Mouse (Mus musculus): ENCODE data around the gene Snd1. TPM values are rescaled to one million over a fixed set of nuclear protein-coding genes. Genes with fewer than 3 reads are reported as not detected.

The Snd1 gene
- total RNA-seq, 2 experiments from 2014 or later: 115 to 117 TPM

DNA sequence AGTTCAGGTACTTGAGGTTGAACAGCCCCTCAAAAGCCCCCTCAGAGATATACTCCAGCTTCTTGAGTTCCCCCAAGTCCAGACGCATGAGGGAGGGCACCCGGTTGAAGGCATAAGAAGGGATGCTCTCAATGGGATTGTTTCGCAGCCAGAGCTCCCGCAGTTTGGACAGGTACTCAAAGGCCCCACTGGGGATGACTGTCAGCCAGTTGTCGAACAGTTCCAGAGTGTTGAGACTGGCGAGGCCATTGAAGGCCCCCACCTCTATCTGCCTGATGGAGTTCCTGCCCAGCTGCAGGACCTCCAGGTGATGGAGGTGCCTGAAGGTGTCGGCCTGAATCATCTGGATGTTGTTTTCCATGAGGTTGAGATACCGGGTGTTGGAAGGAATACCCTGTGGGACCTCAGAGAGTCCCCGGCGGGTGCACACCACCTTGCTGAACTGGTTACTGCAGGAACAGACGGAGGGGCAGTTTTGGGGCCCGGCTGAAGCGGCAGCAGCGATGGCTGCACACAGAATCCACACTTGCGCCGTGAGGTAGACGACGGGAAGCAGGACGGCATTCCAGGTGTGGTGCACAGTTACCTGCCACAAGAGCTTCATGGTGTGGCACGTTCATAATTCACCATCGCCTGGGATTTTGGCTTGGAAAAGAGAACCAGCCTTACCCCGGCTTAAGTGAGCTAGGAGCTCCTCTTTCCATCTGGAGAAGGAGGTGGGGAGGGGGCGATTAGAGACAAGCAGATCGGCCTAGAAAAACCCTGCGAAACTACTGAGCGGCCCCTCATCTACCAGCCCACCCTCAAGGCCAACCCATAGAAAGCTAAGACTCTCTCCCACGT is 356.3 kb downstream of the Snd1 start, which contains the start of gene Lrrc4:
Gene Lrrc4, minus strand, starts transcription at position 737 of the 843 bp plus-strand sequence.
- no peak for DNase-seq (ENCODE audit: low spot score in 2 of 2)

DNA sequence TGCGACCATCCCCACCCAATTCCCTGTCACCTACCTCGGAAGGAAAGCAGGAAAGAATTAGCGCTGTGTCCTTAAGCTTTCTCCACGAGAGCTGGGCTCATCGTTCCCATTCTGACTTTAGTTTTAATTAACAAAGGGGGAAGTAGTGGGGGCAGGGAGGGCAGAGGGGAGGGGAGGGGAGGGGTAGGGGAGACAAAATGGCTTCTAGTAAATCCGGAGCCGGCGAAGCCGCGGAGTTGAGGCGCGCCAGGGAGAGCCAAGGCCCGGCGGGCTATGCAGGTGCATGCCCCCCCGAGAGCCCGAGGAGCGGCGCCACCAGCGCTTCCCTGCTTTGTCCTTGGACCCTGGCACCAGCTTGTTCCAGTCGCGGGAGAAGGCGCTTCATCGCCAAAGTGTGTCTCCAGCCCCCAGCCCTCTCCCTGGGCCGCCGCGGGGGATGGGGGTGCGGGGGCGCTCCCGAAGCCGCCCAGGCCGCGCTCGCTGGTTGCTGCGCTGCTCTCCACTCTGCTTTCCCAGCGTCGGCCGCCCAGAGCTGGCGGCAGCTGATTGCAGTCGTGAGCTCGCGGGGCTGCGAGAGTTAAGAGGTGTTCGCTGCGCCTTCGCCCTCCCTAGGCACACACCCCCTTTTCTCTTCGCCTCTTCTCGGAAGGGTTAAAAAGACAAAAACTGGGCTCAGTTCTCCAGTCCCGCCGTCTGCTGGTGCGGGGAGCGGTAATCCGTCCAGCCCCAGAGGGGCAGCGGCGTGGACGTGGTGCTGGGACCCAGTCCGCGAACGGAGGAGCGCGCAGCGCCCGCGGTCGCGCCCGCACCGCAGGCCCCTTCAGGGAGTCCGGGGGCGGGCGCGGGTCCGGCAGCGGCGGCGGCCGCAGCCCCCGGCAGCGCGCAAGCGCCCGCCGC is 357.2 kb downstream of the Snd1 start:
- DNase-seq (ENCODE audit: low spot score in 2 of 2): peak; percentile 58 to 63

DNA sequence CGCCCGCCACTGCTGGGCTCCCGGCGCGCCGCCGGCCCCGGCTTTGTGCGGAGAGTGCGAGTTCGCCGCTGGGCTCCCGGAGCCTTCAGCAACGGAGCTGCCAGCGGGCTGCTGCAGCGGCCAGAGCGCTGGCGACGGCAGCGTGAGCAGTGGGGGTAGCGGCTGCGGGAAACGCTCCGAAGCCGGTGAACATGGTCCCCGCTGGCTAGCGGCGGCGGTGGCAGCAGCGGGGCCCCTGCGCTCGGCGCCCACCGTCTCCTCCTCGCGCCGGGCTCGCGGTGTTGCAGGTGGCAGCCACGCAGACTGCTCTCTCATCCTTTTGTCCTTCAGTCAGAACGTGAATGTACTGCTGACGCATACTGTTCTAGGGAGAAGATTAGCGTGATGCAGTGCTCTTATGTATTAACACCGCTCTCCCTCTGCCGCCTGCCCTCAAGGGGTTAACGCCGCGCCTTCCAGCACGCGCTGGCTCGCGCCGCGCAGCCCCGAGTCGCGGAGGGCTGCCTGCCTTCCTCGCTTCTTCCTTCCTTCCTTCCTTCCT is 357.9 kb downstream of the Snd1 start:
- peak; percentile 58 to 71 for DNase-seq (ENCODE audit: low spot score in 2 of 2)

GRCm38 (mm10) chr6:28833380-28833822 is 358.5 kb downstream of the Snd1 start:
- DNase-seq (ENCODE audit: low spot score in 2 of 2): peak; percentile 69 to 76

GRCm38 (mm10) chr6:28834046-28834445 is 359.1 kb downstream of the Snd1 start:
- no peak for DNase-seq (ENCODE audit: low spot score in 2 of 2)

DNA sequence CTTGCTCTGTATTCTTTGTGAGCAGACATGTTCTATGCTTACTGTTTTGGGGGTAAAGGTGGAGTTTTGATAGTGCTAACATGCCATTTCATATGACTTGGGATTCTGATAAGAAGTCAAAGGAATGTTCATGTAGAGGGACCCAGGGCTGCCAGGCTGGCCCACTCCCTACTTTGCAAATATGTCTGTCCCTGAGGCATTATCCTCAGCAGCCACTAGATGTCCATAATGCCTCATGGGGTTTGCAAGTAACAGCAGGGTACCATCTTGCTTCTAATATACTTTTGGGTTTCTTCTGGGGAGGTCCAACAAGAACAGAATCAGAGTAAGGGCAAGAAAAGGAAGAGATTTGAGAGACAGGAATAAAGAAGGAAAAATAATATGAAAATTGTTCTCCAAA is 361.7 kb downstream of the Snd1 start:
- DNase-seq (ENCODE audit: low spot score in 2 of 2): no peak

DNA sequence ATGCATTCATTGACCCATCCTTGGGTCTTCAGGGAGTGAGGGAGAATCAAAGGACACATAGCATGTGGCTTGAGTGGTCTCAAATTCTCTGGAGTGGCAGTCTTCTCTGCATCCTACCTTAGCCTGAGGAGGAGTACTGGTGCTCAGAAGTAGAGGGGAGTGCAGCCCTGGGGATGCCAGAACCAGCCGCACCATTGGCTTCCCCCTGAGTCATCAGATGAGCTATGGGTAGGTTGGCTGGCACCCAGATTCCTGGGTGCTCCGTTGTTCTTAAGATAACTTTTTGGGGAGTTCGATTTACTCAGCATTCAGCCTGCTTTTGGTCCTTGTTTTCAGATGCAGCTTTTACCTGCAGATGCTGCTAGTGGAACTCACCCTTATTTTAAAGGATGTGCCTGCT is 366.6 kb downstream of the Snd1 start:
- no peak for DNase-seq (ENCODE audit: low spot score in 2 of 2)

GRCm38 (mm10) chr6:28842375-28843276 is 367.7 kb downstream of the Snd1 start:
- DNase-seq (ENCODE audit: low spot score in 2 of 2): peak; percentile 55 to 85

GRCm38 (mm10) chr6:28845610-28846009 is 370.7 kb downstream of the Snd1 start:
- no peak for DNase-seq (ENCODE audit: low spot score in 2 of 2)

DNA sequence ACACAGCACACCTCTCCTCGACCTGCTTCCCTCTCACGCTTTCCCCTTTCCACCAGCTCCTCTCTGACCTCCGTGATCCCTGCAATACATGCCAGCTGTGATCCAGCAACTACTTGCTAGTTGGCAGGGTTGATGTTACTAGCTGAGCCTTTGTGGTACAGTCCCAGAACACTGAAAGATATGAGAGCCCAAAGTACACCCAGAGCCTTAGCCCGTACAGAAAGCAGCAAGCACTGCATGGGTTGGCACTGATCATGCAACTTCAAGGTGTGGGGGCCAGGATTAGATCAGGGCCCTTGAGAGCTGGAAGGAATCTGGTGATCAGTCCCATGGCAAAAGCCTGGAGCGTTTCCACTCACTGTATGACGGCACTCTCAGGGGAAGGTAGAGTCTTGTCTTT is 372.7 kb downstream of the Snd1 start:
- DNase-seq (ENCODE audit: low spot score in 2 of 2): no peak

- no peak for DNase-seq (ENCODE audit: low spot score in 2 of 2)
Observed at GRCm38 (mm10) chr6:28848285-28848794, 373.4 kb downstream of the Snd1 start.

- no peak for DNase-seq (ENCODE audit: low spot score in 2 of 2)
Observed at GRCm38 (mm10) chr6:28848891-28849290, 374.0 kb downstream of the Snd1 start.

DNA sequence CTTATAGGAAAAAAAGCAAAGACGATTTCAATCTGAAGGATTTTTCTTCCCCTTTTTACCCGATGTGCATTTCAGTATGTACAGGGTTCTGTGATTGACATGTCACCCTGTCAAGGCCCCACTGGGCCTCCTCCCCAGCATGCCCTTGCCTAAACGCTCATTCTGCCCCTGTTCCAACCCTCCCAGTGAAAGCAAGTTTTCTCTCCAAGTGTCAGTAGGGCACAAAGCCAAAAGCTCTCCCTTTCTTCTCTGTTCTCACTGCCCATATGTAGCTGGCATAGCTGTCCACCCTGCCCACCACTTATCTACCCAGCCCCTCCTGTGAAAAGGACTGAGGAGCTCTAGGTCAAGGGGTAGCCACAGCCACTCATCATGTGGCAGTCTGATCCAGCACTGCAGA is 374.4 kb downstream of the Snd1 start:
- no peak for DNase-seq (ENCODE audit: low spot score in 2 of 2)

DNA sequence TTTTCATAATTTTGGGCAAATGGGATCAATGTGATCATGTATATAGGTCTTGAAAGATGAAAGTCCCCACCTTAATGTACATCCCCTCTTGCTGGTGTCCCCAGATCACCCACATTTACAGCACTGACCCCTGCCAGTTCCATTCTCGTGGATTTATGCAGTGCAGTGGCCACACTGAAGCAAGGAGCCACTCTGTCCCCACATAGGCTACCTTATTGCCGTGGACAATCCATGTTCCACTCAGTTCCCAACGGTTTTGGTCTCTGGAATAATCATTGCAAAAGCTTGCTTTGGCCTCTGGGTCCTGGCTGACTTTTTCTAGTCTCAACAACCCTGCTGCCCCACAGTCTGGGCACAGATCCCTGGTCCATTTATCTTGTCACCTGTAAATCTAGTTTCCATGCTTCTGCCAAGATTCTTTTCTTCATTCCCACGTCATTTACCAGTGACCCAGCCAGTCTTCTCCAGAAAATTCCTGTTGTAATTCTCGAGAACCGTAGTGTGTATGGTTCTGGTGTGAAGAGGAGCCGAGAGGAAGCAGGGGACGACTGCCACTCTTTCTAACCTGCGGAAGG is 375.5 kb downstream of the Snd1 start:
- no peak for DNase-seq (ENCODE audit: low spot score in 2 of 2)

DNA sequence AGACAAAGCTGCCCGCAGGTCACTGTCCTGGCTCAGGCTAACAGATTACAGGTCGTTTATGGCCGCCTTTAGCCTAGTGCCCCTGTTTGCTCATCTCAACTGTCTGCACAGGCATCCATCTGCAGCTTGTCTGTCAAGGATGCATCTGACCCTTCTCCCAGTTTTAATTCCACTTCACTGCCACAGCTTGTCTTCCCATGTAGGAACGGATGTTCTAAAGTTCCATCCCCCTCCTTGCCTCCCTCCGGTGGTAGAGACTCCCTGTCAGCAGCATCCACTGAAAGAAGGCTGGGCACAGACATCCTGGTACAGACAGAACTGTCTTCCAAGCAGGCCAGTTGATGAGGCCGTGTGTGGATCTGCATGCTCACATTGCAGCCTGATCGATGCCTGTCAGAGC is 377.4 kb downstream of the Snd1 start:
- DNase-seq (ENCODE audit: low spot score in 2 of 2): no peak

DNA sequence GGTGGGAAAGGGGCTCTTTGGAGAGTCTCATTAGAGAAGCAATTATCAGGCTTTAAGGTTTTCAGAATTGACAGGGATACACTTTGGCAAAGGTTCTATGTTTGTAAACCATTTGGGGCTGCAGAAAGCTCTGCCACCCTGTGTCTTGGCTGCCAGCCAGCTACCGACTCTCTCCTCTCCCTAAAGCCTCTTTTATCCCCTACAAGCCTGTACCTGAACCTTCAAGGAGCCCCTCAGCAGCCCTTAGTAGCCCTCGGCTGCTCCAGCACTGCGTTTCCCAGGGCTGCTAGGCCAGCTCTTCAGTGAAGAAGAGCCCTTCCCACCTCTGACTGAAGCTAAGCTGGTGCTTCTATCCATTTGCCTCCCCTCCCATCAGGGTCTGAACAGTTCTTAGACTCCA is 378.2 kb downstream of the Snd1 start:
- no peak for DNase-seq (ENCODE audit: low spot score in 2 of 2)

- DNase-seq (ENCODE audit: low spot score in 2 of 2): no peak
Observed at GRCm38 (mm10) chr6:28853654-28854053, 378.7 kb downstream of the Snd1 start.

- no peak for DNase-seq (ENCODE audit: low spot score in 2 of 2)
Observed at GRCm38 (mm10) chr6:28854598-28854997, 379.7 kb downstream of the Snd1 start.

DNA sequence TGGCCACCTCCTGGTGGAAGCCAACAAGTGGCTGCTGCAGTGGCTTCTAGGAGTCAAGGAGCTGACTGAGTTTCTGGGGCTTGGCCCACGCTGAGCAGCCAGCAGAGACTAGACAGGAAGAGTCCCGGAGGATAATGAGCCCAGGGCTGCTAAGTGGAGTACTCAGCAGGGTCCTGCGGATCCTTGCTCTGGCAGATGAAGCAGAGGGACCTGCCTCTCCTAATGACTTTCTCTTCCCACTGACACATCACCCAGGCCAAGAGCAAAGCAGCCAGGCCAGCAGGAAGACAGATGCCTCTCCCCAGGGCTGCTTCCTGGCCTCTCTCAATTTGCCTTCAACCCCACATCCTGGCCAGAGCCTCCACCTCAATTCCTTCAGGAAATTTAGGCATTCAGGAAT is 380.5 kb downstream of the Snd1 start:
- DNase-seq (ENCODE audit: low spot score in 2 of 2): no peak

- no peak for DNase-seq (ENCODE audit: low spot score in 2 of 2)
Observed at GRCm38 (mm10) chr6:28856789-28857188, 381.9 kb downstream of the Snd1 start.

Data from layer of hippocampus, adult 18-20 months (tissue).